Mouse (Mus musculus) ES-Bruce4 (cell line): ENCODE results near the gene Cldn13.
A peak's percentile ranks its signal among the peaks of the same experiment; 100 is the strongest.

Source experiments
- CTCF ChIP-seq: IDR thresholded peaks from one replicate; pipeline ENCODE4 v1.8.1; 2011; ENCODE audit warnings: low read depth, low read length
- EP300 ChIP-seq: IDR thresholded peaks from 2 replicates; pipeline ENCODE4 v1.6.1; 2011; ENCODE audit warnings: low read depth, low read length; ENCODE audit not compliant: insufficient read depth
- POLR2A ChIP-seq: IDR thresholded peaks from one replicate; pipeline ENCODE4 v1.8.1; 2011; ENCODE audit warnings: low read length; ENCODE audit not compliant: insufficient read depth

DNA sequence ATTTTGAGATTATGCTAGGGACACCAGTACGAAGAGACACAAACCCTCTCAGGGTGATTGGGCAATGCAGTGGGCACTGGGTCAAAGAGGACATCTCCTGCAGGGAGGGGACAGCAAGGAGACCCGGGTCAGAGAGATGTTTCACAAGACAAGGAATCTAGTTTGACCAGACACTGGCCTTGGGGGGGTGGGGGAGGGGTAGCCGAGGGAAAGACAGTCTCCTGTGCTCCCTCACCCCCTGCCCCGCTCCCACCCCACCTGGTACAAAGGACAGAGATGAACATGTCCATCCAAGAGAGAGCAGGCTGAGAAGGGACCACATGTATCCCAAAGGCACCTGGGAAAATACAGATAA is 32.7 kb upstream of the Cldn13 start:
- TF ChIP-seq CTCF (no peak), EP300 (peak; percentile 89), POLR2A (no peak)
